Mouse (Mus musculus) CH12.LX (cell line): ENCODE measurements around the gene Acss2.

Experiments used
- CTCF ChIP-seq, 2 experiments: IDR thresholded peaks in 1 of 2; conservative IDR thresholded peaks in 1 of 2; 2 replicates each; pipeline ENCODE4 v1.5.1; 2011 to 2012; ENCODE audit warnings: low read depth in 2 of 2, low read length in 2 of 2, improper control_type of control experiment in 1 of 2, inconsistent platforms in 1 of 2, mild to moderate bottlenecking in 1 of 2, moderate library complexity in 1 of 2
- EP300 ChIP-seq: IDR thresholded peaks from 2 replicates; pipeline ENCODE4 v1.6.1; 2011; ENCODE audit warnings: low read length, improper control_type of control experiment
- JUND ChIP-seq: conservative IDR thresholded peaks from 2 replicates; pipeline ENCODE4 v1.6.1; 2011; ENCODE audit warnings: low read depth, low read length, improper control_type of control experiment
- KAT2A ChIP-seq: IDR thresholded peaks from 2 replicates; pipeline ENCODE4 v1.6.1; 2012; ENCODE audit warnings: low read length, improper control_type of control experiment, inconsistent platforms; ENCODE audit not compliant: insufficient replicate concordance
- NELFE ChIP-seq: IDR thresholded peaks from 2 replicates; pipeline ENCODE4 v1.6.1; 2011; ENCODE audit warnings: low read depth, low read length, improper control_type of control experiment
- SIN3A ChIP-seq: IDR thresholded peaks from 2 replicates; pipeline ENCODE4 v1.6.1; 2012; ENCODE audit warnings: low read length, improper control_type of control experiment, inconsistent platforms
- UBTF ChIP-seq: IDR thresholded peaks from 2 replicates; pipeline ENCODE4 v1.6.1; 2012; ENCODE audit warnings: low read depth, mild to moderate bottlenecking, inconsistent platforms, low read length, improper control_type of control experiment, moderate library complexity

DNA sequence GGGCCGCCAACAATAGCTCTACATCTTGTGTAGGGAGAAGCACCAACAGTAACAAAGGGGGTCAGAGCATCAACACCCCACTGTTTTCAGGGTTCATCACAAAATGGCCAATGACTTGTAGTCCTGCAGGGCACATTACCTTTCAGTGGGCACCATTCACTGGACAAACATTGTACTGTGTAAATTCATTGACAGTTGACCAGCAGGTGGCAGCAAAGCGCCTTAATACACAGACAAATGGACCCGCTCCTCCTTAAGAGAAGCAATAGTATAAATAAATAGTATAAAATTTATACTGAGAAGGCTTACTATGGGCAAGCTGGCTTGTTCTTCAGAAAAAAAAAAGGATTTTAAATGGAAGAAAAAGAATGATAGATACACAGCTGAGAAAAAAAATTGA, 35.7 kb upstream of the Acss2 start:
- no peak for TF ChIP-seq NELFE
- no peak for TF ChIP-seq JUND
- TF ChIP-seq KAT2A = no peak
- TF ChIP-seq CTCF (conservative IDR thresholded peaks at IDR 0.05 in 1 of 2, IDR thresholded peaks at IDR 0.05 in 1 of 2; ENCODE audit: low read depth in 2 of 2, low read length in 2 of 2) = peak; percentile 20 to 80; a peak in 3 of 4 replicates
- TF ChIP-seq UBTF = no peak
- TF ChIP-seq SIN3A = no peak
- TF ChIP-seq EP300 = no peak
